Mouse (Mus musculus): ENCODE data around the gene Hist2h3c1. TPM values are rescaled to one million over a fixed set of nuclear protein-coding genes. Genes with fewer than 3 reads are reported as not detected.
"Not testable (repeated sequence)": the region's sequence is repeated elsewhere in the genome, so short reads cannot be mapped to it uniquely, and the experiment has no call there.

The Hist2h3c1 gene
- polyA plus RNA-seq, 1 experiment from 2014 or later, result 0.42 TPM

DNA sequence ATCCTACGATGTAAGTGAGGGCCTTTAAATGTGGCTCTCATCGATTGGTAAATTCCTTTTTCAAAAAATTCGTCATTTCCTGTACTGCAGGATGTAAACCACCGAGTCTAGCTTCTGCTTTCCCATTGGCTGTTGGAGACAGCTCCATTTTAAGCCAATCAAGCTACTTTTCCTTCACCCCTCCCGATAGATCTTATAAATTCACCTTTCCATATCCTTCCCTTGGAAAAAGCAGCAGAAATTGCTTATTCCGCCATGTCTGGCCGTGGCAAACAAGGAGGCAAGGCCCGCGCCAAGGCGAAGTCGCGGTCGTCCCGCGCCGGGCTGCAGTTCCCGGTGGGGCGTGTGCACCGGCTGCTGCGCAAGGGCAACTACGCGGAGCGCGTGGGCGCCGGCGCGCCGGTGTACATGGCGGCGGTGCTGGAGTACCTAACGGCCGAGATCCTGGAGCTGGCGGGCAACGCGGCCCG is 26.8 kb upstream of the Hist2h3c1 start, which contains the start of the genes Bola1 and Hist2h2ab:
TSS of gene Bola1 (minus strand) at position 49 of the 470 bp plus-strand sequence.
TSS of gene Hist2h2ab (plus strand) at position 205 of the 470 bp plus-strand sequence.
- Histone ChIP-seq H3K9me3 (ENCODE audit: control insufficient read depth, low read length) (no peaks in the 10 kb centered on the region), H3K36me3 (ENCODE audit: control insufficient read depth, insufficient read depth, low read length) (no peaks in the 10 kb centered on the region), H3K27ac (ENCODE audit: low read depth, low read length) (peak within 1 kb of the TSS; percentile 97), H3K4me3 (ENCODE audit: low read depth, low read length) (peak within 1 kb of the TSS; percentile 47), H3K4me2 (ENCODE audit: low read depth) (peak within 1 kb of the TSS; percentile 61), H3K4me1 (ENCODE audit: control insufficient read depth, insufficient read depth, low read length) (peaks cover 20% of the 10 kb centered on the region), H3K9ac (ENCODE audit: low read length) (peak within 1 kb of the TSS; percentile 71), H3K27me3 (ENCODE audit: control insufficient read depth, insufficient read depth, low read length) (no peaks in the 10 kb centered on the region)
- WGBS, result under 1% methylated on average over 36 of the region's 37 CpGs
- DNase-seq (ENCODE audit: low spot score), result peak; percentile 81
- peak; percentile 87 for ATAC-seq (ENCODE audit: insufficient read depth, low FRiP score, low TSS enrichment)

DNA sequence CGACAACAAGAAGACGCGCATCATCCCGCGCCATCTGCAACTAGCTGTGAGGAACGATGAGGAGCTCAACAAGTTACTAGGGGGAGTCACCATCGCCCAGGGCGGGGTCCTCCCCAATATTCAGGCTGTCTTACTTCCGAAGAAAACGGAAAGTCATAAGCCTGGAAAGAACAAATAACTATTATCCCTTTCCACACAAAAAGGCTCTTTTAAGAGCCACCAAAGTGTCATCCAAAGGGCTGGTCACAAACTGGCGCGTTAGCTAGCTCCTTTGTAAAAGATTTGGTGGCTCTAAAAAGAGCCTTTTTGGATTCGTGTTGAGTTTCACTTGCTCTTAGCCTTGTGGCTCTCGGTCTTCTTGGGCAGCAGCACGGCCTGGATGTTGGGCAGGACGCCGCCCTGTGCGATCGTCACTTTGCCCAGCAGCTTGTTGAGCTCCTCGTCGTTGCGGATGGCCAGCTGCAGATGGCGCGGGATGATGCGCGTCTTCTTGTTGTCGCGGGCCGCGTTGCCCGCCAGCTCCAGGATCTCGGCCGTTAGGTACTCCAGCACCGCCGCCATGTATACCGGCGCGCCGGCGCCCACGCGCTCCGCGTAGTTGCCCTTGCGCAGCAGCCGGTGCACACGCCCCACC is 26.2 kb upstream of the Hist2h3c1 start:
- peak overlapping the region; percentile 71 for H3K9ac ChIP-seq (ENCODE audit: low read length)
- not testable (repeated sequence) for H3K36me3 ChIP-seq (ENCODE audit: control insufficient read depth, insufficient read depth, low read length); H3K27me3 ChIP-seq (ENCODE audit: control insufficient read depth, insufficient read depth, low read length); DNase-seq (ENCODE audit: low spot score); H3K9me3 ChIP-seq (ENCODE audit: control insufficient read depth, low read length)
- H3K4me2 ChIP-seq (ENCODE audit: low read depth), result peak overlapping the region; percentile 61
- peak overlapping the region; percentile 47 for H3K4me3 ChIP-seq (ENCODE audit: low read depth, low read length)
- peaks cover 20% of the 10 kb centered on the region for H3K4me1 ChIP-seq (ENCODE audit: control insufficient read depth, insufficient read depth, low read length)
- peak; percentile 25 for ATAC-seq (ENCODE audit: insufficient read depth, low FRiP score, low TSS enrichment)
- H3K27ac ChIP-seq (ENCODE audit: low read depth, low read length), result peak overlapping the region; percentile 97
- WGBS, result 0% methylated on average over 35 of the region's 47 CpGs

DNA sequence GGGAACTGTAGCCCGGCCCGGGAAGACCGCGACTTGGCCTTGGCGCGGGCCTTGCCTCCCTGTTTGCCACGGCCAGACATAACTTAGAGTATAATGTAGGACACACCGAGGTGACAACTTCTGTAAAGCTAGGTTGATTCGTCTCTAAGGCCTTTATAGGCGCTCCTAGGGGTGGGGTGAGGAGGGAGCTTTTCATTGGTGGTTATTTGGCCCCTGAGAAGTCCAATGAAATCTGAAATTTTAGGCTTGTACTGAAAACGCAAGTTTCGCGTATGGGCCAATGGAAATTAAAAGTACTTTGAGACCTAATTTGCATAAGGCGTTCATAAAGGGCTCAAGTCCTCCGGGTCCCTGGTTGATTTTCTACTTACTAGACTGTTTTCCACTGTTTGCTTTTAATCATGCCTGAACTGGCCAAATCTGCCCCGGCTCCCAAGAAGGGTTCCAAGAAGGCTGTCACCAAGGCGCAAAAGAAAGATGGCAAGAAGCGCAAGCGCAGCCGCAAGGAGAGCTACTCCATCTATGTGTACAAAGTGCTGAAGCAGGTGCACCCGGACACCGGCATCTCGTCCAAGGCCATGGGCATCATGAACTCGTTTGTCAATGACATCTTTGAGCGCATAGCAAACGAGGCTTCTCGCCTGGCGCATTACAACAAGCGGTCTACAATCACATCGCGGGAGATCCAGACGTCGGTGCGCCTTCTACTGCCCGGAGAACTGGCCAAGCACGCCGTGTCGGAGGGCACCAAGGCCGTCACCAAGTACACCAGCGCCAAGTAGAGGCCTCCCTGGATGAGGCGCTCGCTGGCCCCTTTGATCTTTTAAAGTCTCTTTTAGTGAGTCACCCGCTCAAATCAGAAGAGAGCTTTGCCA is 25.5 kb upstream of the Hist2h3c1 start, which contains the start of the genes Hist2h2ac and Hist2h2be:
TSS of gene Hist2h2ac (minus strand) at position 116 of the 875 bp plus-strand sequence.
TSS of gene Hist2h2be (plus strand) at position 355 of the 875 bp plus-strand sequence.
- Histone ChIP-seq H3K27me3 (ENCODE audit: control insufficient read depth, insufficient read depth, low read length) (no peaks in the 10 kb centered on the region), H3K9me3 (ENCODE audit: control insufficient read depth, low read length) (no peaks in the 10 kb centered on the region), H3K4me3 (ENCODE audit: low read depth, low read length) (peak within 1 kb of the TSS; percentile 47), H3K4me2 (ENCODE audit: low read depth) (peak within 1 kb of the TSS; percentile 61), H3K4me1 (ENCODE audit: control insufficient read depth, insufficient read depth, low read length) (peaks cover 20% of the 10 kb centered on the region), H3K27ac (ENCODE audit: low read depth, low read length) (peak within 1 kb of the TSS; percentile 97), H3K9ac (ENCODE audit: low read length) (peak within 1 kb of the TSS; percentile 71), H3K36me3 (ENCODE audit: control insufficient read depth, insufficient read depth, low read length) (no peaks in the 10 kb centered on the region)
- ATAC-seq (ENCODE audit: insufficient read depth, low FRiP score, low TSS enrichment), result peak; percentile 79
- peak; percentile 83 for DNase-seq (ENCODE audit: low spot score)
- WGBS, result under 1% methylated on average over 43 of the region's 43 CpGs

DNA sequence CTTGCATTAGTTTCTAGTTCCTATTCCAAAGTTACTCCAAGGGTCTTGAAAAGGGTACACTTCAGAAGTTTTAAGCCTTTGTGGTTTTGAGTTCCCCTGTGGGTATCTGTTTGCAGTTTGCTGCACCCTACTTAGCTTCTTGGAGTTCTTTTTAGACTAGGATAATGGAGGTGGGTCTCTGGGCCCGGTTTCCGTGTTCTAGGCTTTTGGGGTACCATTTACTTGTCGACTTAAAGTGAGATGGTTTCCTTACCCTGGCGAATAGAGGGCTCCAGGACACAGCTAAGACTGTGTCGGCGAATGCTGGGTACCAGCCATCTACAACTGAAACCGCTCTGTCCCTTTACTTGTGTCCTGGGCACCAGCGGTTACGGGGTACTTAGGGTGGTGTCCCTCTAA is 24.8 kb upstream of the Hist2h3c1 start:
- peak overlapping the region; percentile 61 for H3K4me2 ChIP-seq (ENCODE audit: low read depth)
- H3K4me1 ChIP-seq (ENCODE audit: control insufficient read depth, insufficient read depth, low read length), result peaks cover 20% of the 10 kb centered on the region
- H3K9me3 ChIP-seq (ENCODE audit: control insufficient read depth, low read length), result no peaks in the 10 kb centered on the region
- H3K4me3 ChIP-seq (ENCODE audit: low read depth, low read length), result peak overlapping the region; percentile 47
- no peaks in the 10 kb centered on the region for H3K27me3 ChIP-seq (ENCODE audit: control insufficient read depth, insufficient read depth, low read length)
- DNase-seq (ENCODE audit: low spot score) (no peak), ATAC-seq (ENCODE audit: insufficient read depth, low FRiP score, low TSS enrichment) (no peak)
- WGBS, result 26% methylated on average over 9 of the region's 9 CpGs
- H3K36me3 ChIP-seq (ENCODE audit: control insufficient read depth, insufficient read depth, low read length), result no peaks in the 10 kb centered on the region
- H3K9ac ChIP-seq (ENCODE audit: low read length), result peak overlapping the region; percentile 71
- peak overlapping the region; percentile 97 for H3K27ac ChIP-seq (ENCODE audit: low read depth, low read length)

DNA sequence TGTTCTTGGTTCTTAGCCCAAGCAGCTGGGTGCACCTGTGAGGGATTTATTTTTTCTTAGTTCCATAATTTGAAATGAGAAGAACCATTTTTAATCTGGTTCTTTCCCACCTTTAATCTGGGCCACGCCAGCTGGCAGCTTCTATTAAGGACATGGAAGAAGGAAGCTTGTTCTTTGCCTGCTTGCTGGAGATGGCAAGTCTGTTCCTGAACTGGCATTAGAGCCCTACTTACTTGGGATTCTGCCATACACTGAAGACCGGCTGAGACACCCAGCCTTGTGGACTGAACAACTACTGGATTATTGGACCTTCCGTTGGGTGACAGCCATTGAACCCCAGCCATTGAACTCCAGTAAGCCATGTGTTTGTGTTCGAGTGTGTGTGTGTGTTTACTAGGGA is 23.7 kb upstream of the Hist2h3c1 start:
- no peak for ATAC-seq (ENCODE audit: insufficient read depth, low FRiP score, low TSS enrichment)
- no peaks in the 10 kb centered on the region for H3K27me3 ChIP-seq (ENCODE audit: control insufficient read depth, insufficient read depth, low read length)
- 95% methylated on average over 4 of the region's 4 CpGs for WGBS
- H3K9me3 ChIP-seq (ENCODE audit: control insufficient read depth, low read length), result no peaks in the 10 kb centered on the region
- no peak overlapping the region for H3K9ac ChIP-seq (ENCODE audit: low read length)
- H3K27ac ChIP-seq (ENCODE audit: low read depth, low read length), result no peak overlapping the region
- DNase-seq (ENCODE audit: low spot score), result no peak
- H3K4me3 ChIP-seq (ENCODE audit: low read depth, low read length), result no peak overlapping the region
- H3K4me1 ChIP-seq (ENCODE audit: control insufficient read depth, insufficient read depth, low read length), result peaks cover 20% of the 10 kb centered on the region
- no peaks in the 10 kb centered on the region for H3K36me3 ChIP-seq (ENCODE audit: control insufficient read depth, insufficient read depth, low read length)
- peak overlapping the region; percentile 14; the same call in 1 of the 2 replicates for H3K4me2 ChIP-seq (ENCODE audit: low read depth)

DNA sequence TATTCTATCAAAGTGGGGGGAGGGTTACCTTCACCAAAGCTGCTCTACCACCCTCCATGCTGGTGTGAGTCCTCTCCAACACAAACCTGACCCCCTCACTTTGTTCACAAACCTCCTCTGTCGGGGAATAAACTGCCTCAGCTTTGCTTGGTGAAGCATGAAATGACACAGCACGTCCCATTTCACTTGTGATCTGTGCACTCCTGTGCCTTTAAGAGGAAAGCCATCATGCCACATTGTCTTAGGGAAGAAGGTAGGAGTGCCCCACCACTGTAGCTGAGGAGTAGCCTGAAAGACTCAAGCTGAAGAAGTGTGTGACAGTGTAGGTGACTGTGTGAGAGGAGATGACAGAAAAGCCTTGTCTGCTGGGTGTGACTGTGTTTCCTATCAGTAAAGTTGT is 21.1 kb upstream of the Hist2h3c1 start:
- DNase-seq (ENCODE audit: low spot score) (no peak), ATAC-seq (ENCODE audit: insufficient read depth, low FRiP score, low TSS enrichment) (no peak)
- no peak overlapping the region for H3K9ac ChIP-seq (ENCODE audit: low read length)
- H3K4me2 ChIP-seq (ENCODE audit: low read depth), result 0 out of 2 replicates have a peak overlapping the region, but pooled peaks have one; percentile 2
- no peaks in the 10 kb centered on the region for H3K27me3 ChIP-seq (ENCODE audit: control insufficient read depth, insufficient read depth, low read length)
- H3K9me3 ChIP-seq (ENCODE audit: control insufficient read depth, low read length), result no peaks in the 10 kb centered on the region
- H3K4me3 ChIP-seq (ENCODE audit: low read depth, low read length), result no peak overlapping the region; the same call in 1 of the 2 replicates
- H3K27ac ChIP-seq (ENCODE audit: low read depth, low read length), result no peak overlapping the region
- H3K36me3 ChIP-seq (ENCODE audit: control insufficient read depth, insufficient read depth, low read length), result no peaks in the 10 kb centered on the region
- H3K4me1 ChIP-seq (ENCODE audit: control insufficient read depth, insufficient read depth, low read length), result peaks cover 18% of the 10 kb centered on the region
- WGBS, result 31% methylated on average over 2 of the region's 2 CpGs

DNA sequence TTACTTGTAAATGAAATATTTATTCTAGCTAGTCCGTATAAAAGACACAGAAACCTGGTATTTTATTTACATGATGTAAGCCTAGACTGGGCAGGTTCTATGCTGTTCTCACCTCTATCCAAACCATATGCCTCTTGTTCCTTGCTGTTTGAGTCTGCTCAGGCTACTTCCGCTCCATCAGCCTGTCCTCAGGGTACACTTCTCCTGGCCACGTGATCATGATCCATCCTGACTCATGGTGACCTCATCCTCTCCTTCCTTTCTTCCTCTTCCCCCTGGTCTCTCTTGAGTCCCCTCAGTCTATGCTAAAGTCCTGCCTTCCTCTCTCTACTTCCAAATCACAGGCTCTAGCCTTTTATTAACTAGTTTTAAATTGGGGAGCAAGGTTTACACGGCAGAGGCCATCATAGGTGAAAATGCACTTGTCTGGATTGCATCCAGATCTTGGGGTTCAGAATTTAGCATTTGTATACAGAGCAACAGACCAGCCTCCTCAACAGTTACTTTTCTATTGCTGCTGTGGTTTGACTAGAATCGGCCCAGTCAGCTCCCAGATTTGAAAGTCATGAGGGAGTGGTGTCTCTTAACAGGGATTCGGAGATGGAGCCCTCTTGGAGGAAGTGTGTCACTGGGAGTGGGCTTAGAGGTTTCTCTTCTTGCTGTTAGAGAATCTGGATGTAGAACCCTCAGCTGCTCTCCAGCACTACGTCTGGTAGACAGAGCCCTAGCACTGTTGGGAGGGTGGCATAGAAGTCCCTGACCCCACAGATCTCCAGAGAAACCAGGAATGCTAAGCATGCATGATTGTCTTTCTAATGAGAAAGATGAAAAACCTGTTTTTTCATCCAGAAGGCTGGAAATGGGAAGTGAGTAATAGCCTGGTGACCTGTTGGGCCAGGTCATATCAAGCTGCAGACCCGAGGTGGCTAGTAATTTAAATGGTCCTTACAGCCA is 19.5 kb upstream of the Hist2h3c1 start:
- no peak for DNase-seq (ENCODE audit: low spot score)
- 74% methylated on average over 8 of the region's 8 CpGs for WGBS
- Histone ChIP-seq H3K4me2 (ENCODE audit: low read depth) (no peak overlapping the region), H3K36me3 (ENCODE audit: control insufficient read depth, insufficient read depth, low read length) (no peaks in the 10 kb centered on the region), H3K4me1 (ENCODE audit: control insufficient read depth, insufficient read depth, low read length) (peaks cover 11% of the 10 kb centered on the region), H3K27ac (ENCODE audit: low read depth, low read length) (no peak overlapping the region), H3K9ac (ENCODE audit: low read length) (no peak overlapping the region), H3K27me3 (ENCODE audit: control insufficient read depth, insufficient read depth, low read length) (no peaks in the 10 kb centered on the region), H3K4me3 (ENCODE audit: low read depth, low read length) (no peak overlapping the region), H3K9me3 (ENCODE audit: control insufficient read depth, low read length) (no peaks in the 10 kb centered on the region)
- no peak for ATAC-seq (ENCODE audit: insufficient read depth, low FRiP score, low TSS enrichment)

DNA sequence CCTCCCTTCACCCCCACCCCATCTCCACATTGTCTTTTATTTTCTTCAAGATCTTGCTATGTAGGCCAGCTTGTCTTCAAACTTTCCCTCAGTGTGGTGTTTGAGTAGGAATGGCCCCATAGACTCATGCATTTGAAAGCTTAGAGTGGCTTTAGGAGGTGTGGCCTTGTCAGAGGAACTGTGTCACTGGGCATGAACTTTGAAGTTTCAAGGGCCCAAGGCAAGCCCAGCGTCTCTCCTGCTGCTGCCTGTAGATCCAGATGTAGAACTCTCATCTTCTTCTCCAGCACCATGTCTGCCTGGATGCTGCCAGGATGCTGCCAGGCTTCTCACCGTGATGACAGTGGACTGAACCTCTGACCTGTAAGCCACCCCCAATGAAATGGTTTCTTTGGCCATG is 17.7 kb upstream of the Hist2h3c1 start:
- Histone ChIP-seq H3K9ac (ENCODE audit: low read length) (no peak overlapping the region), H3K4me3 (ENCODE audit: low read depth, low read length) (no peak overlapping the region), H3K27me3 (ENCODE audit: control insufficient read depth, insufficient read depth, low read length) (no peaks in the 10 kb centered on the region), H3K4me2 (ENCODE audit: low read depth) (no peak overlapping the region), H3K4me1 (ENCODE audit: control insufficient read depth, insufficient read depth, low read length) (no peaks in the 10 kb centered on the region), H3K36me3 (ENCODE audit: control insufficient read depth, insufficient read depth, low read length) (no peaks in the 10 kb centered on the region), H3K27ac (ENCODE audit: low read depth, low read length) (no peak overlapping the region), H3K9me3 (ENCODE audit: control insufficient read depth, low read length) (no peaks in the 10 kb centered on the region)
- DNase-seq (ENCODE audit: low spot score) (no peak), ATAC-seq (ENCODE audit: insufficient read depth, low FRiP score, low TSS enrichment) (no peak)
- WGBS, result 77% methylated on average over 2 of the region's 2 CpGs

Data from neural tube, embryonic 11.5 days (tissue).